In the genomic region with DNA sequence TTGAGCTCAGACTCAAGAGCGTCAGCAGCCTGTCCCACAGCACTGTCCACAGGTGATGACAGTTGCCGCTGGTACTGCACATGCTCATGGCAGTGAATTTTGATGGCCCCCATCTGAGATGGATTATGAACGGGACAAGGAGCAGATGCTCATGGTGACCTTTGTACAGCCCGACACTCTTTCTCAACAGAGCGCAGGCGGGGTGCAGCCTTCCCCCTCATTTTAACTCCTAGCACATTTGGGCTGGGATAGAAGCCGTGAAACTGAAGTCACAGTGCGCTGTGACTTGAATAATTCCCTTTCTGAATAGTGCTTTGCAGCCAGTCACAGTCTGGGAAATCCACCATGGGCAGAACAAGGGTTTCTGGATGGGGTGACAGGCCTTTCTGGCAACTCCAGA, we compare ENCODE assay signal across 27 mouse cellular contexts.
DNase-seq lines count a peak whose midpoint lies in the region; ATAC-seq and TF ChIP-seq lines count a peak whose summit lies in the region.
"Had no signal": no experiment of that assay in that cellular context is flagged by ENCODE, and none has a peak within 500 bp of the region (broad histone marks: within the 10 kb centered on the region; RNA-seq: fewer than 3 reads in every experiment).

No protein-coding gene starts in this region.

- H3K27me3 ChIP-seq in hindbrain, embryonic 10.5 days (ENCODE audit: insufficient read depth, poor library complexity, severe bottlenecking): no peaks in the 10 kb centered on the region
- no peaks in the 10 kb centered on the region for H3K27me3 ChIP-seq in hindbrain, embryonic 12.5 days
- no peaks in the 10 kb centered on the region for H3K27me3 ChIP-seq in midbrain, postnatal 0 days (ENCODE audit: insufficient read depth, low read length)
- H3K27me3 ChIP-seq in midbrain, embryonic 16.5 days (ENCODE audit: control insufficient read depth, insufficient read depth, low read depth, low read length): no peaks in the 10 kb centered on the region
- H3K27me3 ChIP-seq in hindbrain, postnatal 0 days (ENCODE audit: insufficient read depth, low read length): no peaks in the 10 kb centered on the region
- H3K27me3 ChIP-seq: embryonic facial prominence, embryonic 12.5 days; limb, embryonic 13.5 days; liver, embryonic 12.5 days; midbrain, embryonic 13.5 days had no signal

- H3K4me1 ChIP-seq in hindbrain, embryonic 10.5 days (replicated peaks): peaks cover 16% of the 10 kb centered on the region
- peaks cover 7% of the 10 kb centered on the region for H3K4me1 ChIP-seq in hindbrain, embryonic 12.5 days
- no peaks in the 10 kb centered on the region for H3K4me1 ChIP-seq in midbrain, postnatal 0 days (ENCODE audit: insufficient read depth, low read length)
- H3K4me1 ChIP-seq in midbrain, embryonic 16.5 days (ENCODE audit: control insufficient read depth, insufficient read depth, low read length): no peaks in the 10 kb centered on the region
- H3K4me1 ChIP-seq in hindbrain, postnatal 0 days (ENCODE audit: insufficient read depth, low read length): no peaks in the 10 kb centered on the region
- H3K4me1 ChIP-seq: embryonic facial prominence, embryonic 12.5 days; limb, embryonic 13.5 days; liver, embryonic 12.5 days had no signal

- no peaks in the 10 kb centered on the region for H3K9me3 ChIP-seq in hindbrain, embryonic 10.5 days
- no peaks in the 10 kb centered on the region for H3K9me3 ChIP-seq in hindbrain, embryonic 12.5 days (replicated peaks)
- no peaks in the 10 kb centered on the region for H3K9me3 ChIP-seq in midbrain, postnatal 0 days (ENCODE audit: low read length)
- no peaks in the 10 kb centered on the region for H3K9me3 ChIP-seq in midbrain, embryonic 16.5 days (replicated peaks; ENCODE audit: control insufficient read depth, low read length, poor library complexity, severe bottlenecking)
- no peaks in the 10 kb centered on the region for H3K9me3 ChIP-seq in hindbrain, postnatal 0 days (ENCODE audit: low read length)
- H3K9me3 ChIP-seq: embryonic facial prominence, embryonic 12.5 days; G1E; heart, embryonic 10.5 days; limb, embryonic 13.5 days; liver, embryonic 12.5 days; midbrain, embryonic 13.5 days had no signal

- DNase-seq in hindbrain, embryonic 10.5 days (ENCODE audit: low spot score): peak; percentile 18
- peak; percentile 41 for DNase-seq in midbrain, postnatal 0 days (ENCODE audit: low spot score)
- DNase-seq in embryo, embryonic 11 days: peak; percentile 36
- peak; percentile 36 for DNase-seq in hindbrain, postnatal 0 days (ENCODE audit: low spot score)
- no peak for DNase-seq in cerebellum, adult 9-11 months
- DNase-seq: adrenal gland, adult 8-10 months; B cell, adult 2 months; cerebellum, adult 8-10 months; gastrocnemius, postnatal 10 days; heart, postnatal 4 days; kidney, adult 9 months; kidney, postnatal 25 days; layer of hippocampus, postnatal 36 days; lung, adult 2 months; lung, postnatal 14 days; right cerebral cortex, postnatal 25 days; spleen, adult 18-20 months had no signal

- no peak overlapping the region for H3K4me2 ChIP-seq in hindbrain, embryonic 12.5 days (replicated peaks)
- H3K4me2 ChIP-seq in midbrain, postnatal 0 days (ENCODE audit: low read depth, low read length, poor library complexity, severe bottlenecking): no peak overlapping the region
- no peak overlapping the region for H3K4me2 ChIP-seq in midbrain, embryonic 16.5 days (ENCODE audit: low read length)
- H3K4me2 ChIP-seq in hindbrain, postnatal 0 days (ENCODE audit: low read depth, low read length): no peak overlapping the region
- H3K4me2 ChIP-seq: embryonic facial prominence, embryonic 12.5 days; limb, embryonic 13.5 days; liver, embryonic 12.5 days; midbrain, embryonic 13.5 days had no signal

- no peak for TF ChIP-seq CTCF in midbrain, postnatal 0 days (IDR thresholded peaks at IDR 0.05)
- no peak for TF ChIP-seq CTCF in hindbrain, postnatal 0 days (IDR thresholded peaks at IDR 0.05; ENCODE audit: low read depth)

- no peak for ATAC-seq in hindbrain, embryonic 12.5 days (ENCODE audit: low FRiP score)
- ATAC-seq in midbrain, postnatal 0 days (ENCODE audit: low FRiP score): no peak
- no peak for ATAC-seq in midbrain, embryonic 16.5 days
- ATAC-seq in hindbrain, postnatal 0 days: peak; percentile 61
- ATAC-seq: intestine, embryonic 16.5 days; liver, embryonic 12.5 days; midbrain, embryonic 13.5 days had no signal

- no peaks in the 10 kb centered on the region for H3K36me3 ChIP-seq in hindbrain, embryonic 10.5 days
- no peaks in the 10 kb centered on the region for H3K36me3 ChIP-seq in hindbrain, embryonic 12.5 days
- no peaks in the 10 kb centered on the region for H3K36me3 ChIP-seq in midbrain, postnatal 0 days (ENCODE audit: insufficient read depth, low read length)
- no peaks in the 10 kb centered on the region for H3K36me3 ChIP-seq in midbrain, embryonic 16.5 days (ENCODE audit: control insufficient read depth, insufficient read depth, low read length)
- no peaks in the 10 kb centered on the region for H3K36me3 ChIP-seq in hindbrain, postnatal 0 days (ENCODE audit: insufficient read depth, low read length)
- H3K36me3 ChIP-seq: embryonic facial prominence, embryonic 12.5 days; G1E; heart, embryonic 10.5 days; limb, embryonic 13.5 days; liver, embryonic 12.5 days; midbrain, embryonic 13.5 days had no signal

- H3K27ac ChIP-seq in hindbrain, embryonic 10.5 days: no peak overlapping the region
- no peak overlapping the region for H3K27ac ChIP-seq in hindbrain, embryonic 12.5 days
- no peak overlapping the region for H3K27ac ChIP-seq in midbrain, postnatal 0 days (ENCODE audit: low read depth, low read length)
- no peak overlapping the region for H3K27ac ChIP-seq in midbrain, embryonic 16.5 days (ENCODE audit: low read length)
- H3K27ac ChIP-seq in hindbrain, postnatal 0 days: 0 out of 2 replicates have a peak overlapping the region, but pooled peaks have one; percentile 15
- H3K27ac ChIP-seq: embryonic facial prominence, embryonic 12.5 days; heart, embryonic 10.5 days; layer of hippocampus, adult 2 months; limb, embryonic 13.5 days; liver, embryonic 12.5 days; midbrain, embryonic 13.5 days had no signal

- 58% methylated on average over 8 of the region's 8 CpGs for WGBS in hindbrain, embryonic 10.5 days
- 32% methylated on average over 8 of the region's 8 CpGs for WGBS in hindbrain, embryonic 12.5 days
- WGBS in midbrain, postnatal 0 days: 45% methylated on average over 8 of the region's 8 CpGs
- 47% methylated on average over 8 of the region's 8 CpGs for WGBS in midbrain, embryonic 16.5 days
- 31% methylated on average over 8 of the region's 8 CpGs for WGBS in hindbrain, postnatal 0 days

- no peak overlapping the region for H3K9ac ChIP-seq in hindbrain, embryonic 12.5 days
- no peak overlapping the region for H3K9ac ChIP-seq in midbrain, postnatal 0 days (replicated peaks; ENCODE audit: low read length, poor library complexity, severe bottlenecking)
- no peak overlapping the region for H3K9ac ChIP-seq in midbrain, embryonic 16.5 days (ENCODE audit: low read depth, low read length)
- H3K9ac ChIP-seq in hindbrain, postnatal 0 days (replicated peaks; ENCODE audit: low read length): no peak overlapping the region
- H3K9ac ChIP-seq: embryonic facial prominence, embryonic 12.5 days; limb, embryonic 13.5 days; liver, embryonic 12.5 days; midbrain, embryonic 13.5 days had no signal

- H3K4me3 ChIP-seq in hindbrain, embryonic 10.5 days: no peak overlapping the region
- H3K4me3 ChIP-seq in hindbrain, embryonic 12.5 days: no peak overlapping the region
- H3K4me3 ChIP-seq in midbrain, postnatal 0 days (ENCODE audit: low read depth, low read length): no peak overlapping the region
- no peak overlapping the region for H3K4me3 ChIP-seq in midbrain, embryonic 16.5 days (ENCODE audit: low read depth, low read length)
- H3K4me3 ChIP-seq in hindbrain, postnatal 0 days (ENCODE audit: low read length): no peak overlapping the region
- H3K4me3 ChIP-seq: embryonic facial prominence, embryonic 12.5 days; heart, embryonic 10.5 days; layer of hippocampus, adult 2 months; limb, embryonic 13.5 days; liver, embryonic 12.5 days; midbrain, embryonic 13.5 days had no signal
